Mouse (Mus musculus): Measurements from ENCODE around the gene Ppp1r15b.

Gene Ppp1r15b

DNA sequence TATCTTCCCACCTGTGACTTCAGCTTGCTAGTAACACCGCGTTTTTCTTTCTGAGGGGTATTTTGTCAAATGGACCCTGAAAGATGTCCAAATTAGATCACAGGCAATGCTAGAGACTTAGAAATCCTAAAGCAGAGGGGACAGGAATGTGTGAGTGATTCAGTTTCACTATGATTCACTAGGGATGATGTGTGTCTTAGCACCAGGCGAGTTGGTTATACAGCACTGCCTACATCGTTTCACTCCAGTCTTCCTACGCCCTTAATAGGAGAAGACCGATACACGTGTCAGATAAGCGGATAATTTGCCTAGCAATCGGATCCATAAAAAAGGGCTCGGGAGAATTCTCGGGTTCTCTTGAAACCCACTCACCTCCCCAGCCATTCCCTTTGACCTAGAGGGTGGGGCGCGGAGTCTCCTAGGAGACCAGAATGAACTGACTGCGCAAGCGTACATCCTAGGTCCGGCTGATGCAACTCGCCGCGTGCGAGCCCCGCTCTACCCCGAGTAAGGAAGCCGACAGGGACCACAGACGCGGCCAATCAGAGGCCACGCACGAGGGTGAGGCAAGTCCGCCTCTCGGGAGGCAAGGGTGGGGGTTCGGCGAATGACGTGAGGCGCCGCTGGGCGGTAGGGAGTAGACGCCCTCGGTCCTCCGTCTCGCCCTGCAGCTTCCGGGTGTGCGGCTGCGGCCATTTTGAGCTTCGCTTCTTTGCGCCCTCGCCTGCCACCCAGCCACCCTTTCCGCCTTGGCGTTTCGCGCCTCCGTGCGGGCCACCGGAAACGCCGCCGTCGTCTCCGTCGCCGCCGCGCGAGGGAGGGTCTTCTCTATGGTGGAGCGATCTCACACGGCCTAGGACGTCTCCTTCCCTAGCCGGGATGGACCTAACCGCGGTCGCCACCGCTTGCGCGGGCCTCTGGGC lies at the start of gene Ppp1r15b:
TSS of gene Ppp1r15b (plus strand) at position 506 of the 923 bp plus-strand sequence.
- DNase-seq: peak; percentile 98

DNA sequence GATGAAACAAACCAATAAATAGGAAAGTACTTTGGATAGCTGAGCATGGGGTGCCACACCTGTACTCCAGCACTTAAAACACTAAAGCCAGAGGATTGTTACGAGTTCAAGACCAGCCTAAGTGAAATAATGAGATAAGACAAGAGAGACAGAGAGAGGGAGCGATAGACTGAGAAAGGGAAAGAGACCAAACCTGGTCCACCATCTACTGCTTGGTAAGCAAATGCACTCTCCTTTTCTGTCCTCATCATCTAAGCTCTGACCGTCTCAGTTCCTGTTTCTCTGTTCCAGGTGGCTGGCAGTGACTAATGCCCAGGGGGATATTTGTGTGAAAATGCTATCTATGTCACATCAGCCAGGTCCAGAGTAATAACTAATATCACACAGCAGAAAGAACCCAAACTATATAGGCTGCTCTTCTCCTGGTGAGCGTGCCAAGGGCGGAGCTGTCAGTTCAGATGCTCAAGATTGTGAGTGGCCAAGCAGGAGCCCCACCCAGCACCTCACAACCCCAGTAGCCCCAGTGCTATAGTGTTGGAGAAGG lies 47.9 kb upstream of the Ppp1r15b start:
- DNase-seq: no peak

DNA sequence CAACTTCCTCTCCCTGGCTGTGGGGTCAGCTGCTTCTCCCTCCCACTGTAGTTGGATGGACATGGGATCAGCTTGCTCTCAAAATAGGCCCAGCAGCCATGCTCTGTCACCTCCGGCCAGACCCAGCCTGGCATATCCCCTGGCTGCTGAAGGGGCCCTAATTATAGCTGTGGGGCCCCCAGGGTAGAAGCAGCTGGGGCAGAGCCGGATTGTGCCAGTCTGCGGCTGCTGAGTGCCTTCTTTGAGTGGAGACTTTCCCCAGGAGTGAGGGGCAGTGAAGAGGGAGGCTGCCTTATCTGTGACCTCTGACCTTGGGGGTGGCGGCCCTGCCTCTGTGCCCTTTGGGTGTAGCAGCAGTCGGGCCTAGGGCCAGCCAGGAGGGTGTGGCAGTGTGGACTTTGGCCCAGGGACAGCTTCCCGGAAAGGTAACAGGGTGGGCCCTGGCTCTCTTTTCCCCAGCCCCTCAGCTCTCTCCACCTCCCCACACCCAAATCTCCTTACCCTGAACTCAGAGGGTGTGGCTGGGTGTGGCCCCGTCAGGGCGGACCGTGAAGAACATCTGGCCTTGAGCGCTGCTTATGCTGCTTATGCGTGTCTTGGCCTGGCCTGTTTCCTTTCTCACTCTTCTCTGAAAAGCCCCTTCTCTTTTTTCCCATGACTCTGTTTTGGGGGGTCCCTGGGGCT lies 46.9 kb upstream of the Ppp1r15b start:
- DNase-seq: no peak

DNA sequence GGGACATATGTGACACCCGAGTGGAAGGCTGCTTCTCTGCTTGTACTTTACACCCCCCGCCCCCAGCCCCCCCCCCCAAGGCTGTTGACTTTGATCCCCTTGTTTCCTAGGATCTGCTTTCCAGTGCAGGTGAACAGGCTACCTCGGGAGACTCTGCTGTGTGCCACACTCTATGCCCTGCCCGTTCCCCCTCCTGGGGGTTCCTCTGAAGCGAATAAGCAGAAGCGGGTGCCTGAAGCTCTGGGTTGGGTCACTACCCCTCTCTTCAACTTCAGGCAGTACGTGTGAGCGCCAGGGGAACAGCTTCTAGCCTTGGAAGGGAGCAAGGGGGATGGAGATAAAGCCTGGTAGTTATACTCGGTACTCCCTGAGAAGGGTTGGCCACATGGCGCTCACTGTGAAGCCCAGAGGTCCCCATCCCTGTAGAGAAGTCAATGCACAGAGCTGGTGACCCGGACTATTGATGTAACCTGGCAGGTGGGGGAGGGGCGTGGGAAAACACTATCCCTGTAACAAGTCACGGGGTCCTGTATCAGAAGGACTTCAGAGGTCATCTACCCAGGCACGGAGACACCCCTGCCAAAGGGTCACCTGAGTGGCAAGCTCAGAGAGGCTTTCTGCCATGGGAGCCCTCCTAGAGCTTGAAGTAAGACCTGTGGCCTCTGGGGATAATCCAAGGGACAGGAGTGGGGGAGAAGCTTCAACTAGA lies 46.1 kb upstream of the Ppp1r15b start:
- DNase-seq: no peak

DNA sequence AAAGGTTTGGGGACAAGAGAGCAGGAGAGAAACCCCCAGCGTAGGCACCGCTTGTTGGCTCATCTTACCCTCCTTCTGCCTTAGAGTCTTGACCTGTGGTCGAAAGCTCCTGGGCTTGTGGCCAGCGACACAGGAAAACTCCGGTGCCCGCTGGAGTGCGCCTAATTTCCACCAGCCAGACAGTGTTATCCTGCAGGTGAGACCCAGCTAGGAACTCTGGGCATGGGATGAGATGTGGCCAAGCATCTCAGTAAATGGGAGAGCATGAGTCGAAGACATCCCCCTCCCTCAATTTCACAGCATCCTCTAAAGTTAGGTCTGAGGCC lies 45.6 kb upstream of the Ppp1r15b start:
- no peak for DNase-seq

DNA sequence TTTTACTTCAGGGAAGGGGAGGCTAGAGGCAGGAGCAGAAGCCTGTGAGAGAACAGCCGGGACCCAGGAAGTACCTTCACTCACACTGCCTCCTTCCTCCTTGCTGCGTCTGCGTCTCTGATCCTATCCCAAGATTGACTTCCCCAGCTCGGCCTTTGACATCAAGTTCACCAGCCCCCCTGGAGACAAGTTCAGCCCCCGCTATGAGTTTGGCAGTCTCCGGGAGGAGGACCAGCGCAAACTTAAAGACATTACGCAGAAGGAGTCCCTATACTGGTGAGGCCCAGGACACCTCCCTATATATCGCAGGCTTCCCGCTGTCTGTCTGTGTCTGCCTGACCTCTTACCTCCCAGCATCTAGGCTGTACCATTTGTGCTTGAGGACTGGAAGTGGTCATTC lies 44.1 kb upstream of the Ppp1r15b start:
- no peak for DNase-seq

DNA sequence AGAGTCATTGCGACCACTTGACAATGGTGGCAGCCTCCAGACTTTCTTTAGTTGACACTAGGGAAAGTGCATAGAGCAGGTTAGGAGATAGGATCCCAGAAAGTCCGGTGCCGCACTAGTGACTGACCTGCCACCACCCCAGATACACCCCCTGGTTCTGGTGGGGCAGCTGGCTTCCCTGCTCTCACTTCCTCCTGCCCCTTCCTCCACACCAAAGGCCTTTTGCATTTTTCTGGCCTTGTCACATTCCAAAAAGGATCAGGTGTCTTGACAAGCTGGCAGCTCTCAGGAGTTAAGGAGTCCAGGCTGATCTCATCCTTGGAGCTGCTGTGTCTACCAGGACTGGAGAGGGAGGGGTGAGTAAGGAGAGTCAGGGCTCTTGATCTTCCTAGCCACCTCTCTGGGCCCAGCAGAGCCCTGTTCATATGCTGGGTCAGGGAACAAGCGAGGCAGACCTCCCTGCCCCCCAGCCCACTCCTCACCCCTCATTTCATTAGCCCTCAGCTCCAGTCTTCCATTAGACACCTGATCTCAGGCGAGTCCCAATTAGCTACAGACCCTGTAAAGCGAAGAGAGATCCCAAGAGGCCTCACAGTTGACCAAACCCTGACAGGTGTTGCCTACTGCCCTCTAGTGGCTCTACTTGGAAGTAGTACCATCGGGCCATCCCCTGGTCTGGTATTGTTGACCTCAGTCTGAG lies 43.6 kb upstream of the Ppp1r15b start:
- peak; percentile 58 for DNase-seq

DNA sequence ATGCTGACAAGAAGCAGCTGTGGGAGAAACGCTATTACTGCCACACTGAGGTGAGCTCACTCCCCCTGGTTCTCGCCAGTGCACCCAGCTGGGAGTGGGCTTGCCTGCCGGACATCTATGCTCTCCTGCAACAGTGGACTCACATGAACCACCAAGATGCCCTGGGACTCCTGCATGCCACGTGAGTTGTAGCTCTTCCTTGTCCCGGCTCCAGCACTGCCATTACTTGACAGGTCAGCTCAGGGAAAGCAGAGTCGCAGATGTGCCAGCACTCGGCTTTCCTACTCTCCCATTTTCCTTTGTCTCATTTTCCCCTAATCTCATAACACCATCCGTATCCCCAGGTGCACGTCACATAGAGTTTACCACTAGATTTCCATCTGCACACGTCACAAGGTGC lies 42.7 kb upstream of the Ppp1r15b start:
- no peak for DNase-seq

DNA sequence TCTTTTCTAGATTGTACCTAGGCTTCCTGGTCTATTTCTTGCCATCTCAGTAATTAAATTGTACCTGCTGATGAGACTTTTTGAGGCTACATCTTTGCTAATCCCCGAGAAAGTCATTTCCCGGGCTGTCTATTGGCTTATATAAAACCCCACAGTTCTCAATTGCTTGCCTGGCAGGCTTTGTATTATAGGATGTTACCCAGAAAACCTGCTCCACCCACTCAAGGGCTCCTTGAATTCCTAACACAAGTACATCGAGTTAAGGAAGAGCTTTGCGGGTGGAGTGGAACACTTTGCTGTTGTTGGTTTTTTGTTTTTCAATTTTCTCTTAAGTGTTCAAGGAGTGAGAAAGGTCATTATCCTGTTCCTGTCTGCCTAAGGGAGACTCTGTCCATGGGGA lies 41.5 kb upstream of the Ppp1r15b start:
- no peak for DNase-seq

DNA sequence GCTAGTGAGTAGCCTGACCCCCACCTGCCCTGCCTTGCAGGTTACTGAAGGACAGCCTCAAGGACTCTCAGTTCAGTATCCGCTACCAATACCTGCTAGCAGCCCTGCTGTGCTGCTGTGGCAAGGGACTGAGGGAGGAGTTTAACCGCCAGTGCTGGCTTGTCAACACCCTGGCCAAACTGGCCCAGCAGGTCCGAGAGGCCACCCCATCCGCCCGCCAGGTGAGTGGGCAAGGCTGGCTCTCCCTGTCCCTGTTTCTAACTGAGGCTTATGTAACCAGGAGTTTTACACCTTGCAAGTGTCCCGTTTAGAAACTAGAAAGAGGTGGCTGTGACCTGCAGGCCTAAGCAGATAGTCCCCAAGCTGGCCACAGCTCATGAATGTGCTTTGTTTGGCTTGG lies 40.3 kb upstream of the Ppp1r15b start:
- no peak for DNase-seq

DNA sequence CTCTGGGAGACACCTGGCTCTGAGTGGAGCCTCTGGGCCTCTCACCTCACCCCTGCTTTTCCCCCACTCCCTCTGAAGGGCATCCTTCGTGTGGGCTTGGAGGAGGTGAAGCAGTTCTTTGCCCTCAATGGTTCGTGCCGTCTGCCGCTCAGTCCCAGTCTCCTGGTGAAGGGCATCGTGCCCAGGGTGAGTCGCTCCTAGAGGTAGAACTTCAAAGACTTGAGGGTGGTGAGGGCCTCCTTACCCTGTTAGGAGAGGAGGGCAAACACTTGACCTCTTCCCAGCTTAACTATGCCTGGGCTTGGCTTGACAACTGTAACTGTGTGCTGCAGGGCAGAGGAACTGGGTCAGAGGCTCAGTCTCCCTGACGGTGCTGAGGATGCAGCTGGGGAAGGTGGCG lies 39.5 kb upstream of the Ppp1r15b start:
- no peak for DNase-seq

DNA sequence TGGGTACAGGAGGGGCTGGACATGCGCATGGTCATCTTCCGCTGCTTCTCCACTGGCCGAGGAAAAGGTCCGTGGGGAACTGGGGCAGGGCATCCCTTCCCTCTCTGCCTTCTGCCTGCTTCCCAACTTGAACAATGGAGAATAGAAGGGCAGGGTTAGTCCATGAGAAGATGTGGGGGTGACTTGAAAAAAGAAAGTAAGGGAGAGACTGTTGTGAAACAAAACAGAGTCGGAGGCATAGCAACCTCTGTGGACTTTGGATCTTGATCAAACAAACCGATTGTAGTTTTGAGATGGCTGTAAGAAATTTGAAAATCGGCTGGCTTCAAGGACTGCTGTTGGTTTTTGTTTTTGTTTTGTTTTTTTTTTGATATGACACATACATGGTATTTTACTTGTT lies 37.2 kb upstream of the Ppp1r15b start:
- no peak for DNase-seq

DNA sequence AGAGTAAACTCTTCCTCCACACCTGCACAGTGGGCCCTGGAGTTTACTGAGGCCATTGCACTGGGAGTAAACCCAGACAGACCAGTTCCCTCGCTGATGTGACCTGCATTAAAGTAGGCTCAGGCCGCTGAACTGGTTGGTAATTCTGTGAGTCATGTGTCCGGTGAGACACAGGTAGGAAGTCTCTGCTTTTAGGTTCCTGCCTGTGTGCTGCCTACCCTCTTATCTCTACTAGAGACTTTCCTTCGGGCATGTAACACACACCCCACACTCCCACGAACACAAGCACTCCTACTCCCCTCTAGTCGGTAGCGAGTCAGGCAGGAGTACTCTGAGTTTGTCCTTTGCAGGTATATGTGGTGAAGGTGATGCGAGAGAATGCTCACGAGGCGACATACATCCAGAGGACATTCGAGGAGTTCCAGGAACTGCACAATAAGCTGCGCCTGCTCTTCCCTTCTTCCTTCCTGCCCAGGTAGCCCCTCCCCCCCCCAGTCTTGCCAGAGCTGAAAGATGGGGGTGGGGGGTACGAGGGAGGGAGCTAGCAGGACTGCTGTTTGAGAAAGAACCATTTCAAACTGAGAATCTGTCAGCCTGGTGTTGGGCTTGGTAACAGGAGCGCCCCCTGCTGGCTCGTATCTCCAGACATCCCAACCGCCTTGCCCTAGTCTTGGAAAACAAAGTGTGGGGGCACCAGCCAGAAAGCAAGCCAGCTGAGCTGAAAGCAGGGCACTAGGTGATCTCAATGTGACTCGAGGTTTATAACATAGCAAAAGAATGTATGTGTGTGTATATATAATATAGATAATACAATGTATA lies 29.8 kb upstream of the Ppp1r15b start:
- peak; percentile 78 for DNase-seq

DNA sequence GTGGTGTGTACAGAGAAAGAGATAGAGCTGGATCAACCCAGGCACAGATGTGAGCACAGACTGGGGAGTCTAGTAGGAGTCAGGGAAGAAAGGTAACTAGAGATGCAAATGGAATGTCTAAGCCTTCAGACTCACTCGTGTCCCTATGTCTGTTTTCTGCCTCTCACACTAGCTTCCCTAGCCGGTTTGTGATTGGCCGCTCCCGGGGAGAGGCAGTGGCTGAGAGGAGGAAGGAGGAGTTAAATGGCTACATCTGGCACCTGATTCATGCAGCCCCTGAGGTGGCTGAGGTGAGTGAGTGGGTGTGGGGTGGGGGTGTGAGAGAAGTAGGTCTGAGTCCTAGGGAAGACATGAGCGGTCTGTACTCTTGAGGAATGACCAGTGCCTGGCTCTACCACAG lies 28.8 kb upstream of the Ppp1r15b start:
- no peak for DNase-seq

DNA sequence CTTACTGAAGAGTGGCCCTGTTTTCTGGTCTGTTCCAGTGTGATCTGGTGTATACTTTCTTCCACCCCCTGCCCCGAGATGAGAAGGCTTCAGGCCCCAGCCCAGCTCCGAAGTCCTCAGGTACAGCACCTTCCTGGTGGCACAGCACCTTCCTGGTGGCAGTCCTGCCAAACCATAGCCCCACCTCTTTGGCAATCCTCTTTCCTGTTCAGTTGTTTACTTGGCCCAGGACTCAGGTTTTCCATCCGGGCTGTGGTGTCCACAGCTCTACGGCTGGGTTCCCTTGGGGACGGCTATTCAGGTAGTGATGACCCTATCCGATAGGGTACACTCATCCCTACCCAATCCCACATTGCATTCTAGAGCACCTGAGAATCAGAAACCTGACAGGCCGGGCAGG lies 27.6 kb upstream of the Ppp1r15b start:
- no peak for DNase-seq

DNA sequence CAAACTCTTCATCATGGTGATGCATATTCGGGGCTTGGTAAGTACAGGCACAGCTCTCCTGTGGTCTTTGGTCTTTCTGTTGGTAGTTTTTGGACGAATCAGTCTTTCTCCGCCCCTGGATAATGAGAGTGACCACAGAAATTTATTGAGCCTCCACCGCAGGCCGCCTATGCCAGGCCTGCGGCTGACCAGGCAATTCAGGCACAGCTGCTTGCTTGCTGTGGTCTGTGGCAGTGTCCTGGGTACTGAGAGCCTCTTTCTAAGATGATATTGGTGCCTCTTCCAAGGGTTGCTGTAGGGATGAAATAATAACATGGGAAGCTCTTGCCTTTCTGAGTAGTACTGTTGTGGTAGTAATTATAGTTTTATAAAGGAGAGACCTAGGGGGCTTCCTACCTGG lies 27.1 kb upstream of the Ppp1r15b start:
- DNase-seq: no peak

DNA sequence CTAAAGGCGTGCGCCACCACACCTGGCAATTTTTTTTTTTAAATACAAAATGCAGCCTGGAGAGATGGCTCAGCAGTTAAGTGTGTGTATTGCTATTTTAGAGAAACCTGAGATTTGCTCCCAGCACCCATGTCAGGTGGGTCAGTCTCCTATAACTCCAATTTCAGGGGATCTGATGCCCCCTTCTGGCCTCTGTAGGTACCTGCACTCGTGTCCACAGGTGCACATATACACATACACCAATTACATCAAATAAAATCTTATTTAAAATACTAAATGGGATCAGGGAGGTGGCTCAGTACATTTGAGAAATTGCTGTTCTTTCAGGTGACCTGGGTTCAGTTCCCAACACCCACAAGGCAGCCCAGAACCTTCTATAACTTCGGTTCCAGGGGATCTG lies 14.8 kb upstream of the Ppp1r15b start:
- no peak for DNase-seq

DNA sequence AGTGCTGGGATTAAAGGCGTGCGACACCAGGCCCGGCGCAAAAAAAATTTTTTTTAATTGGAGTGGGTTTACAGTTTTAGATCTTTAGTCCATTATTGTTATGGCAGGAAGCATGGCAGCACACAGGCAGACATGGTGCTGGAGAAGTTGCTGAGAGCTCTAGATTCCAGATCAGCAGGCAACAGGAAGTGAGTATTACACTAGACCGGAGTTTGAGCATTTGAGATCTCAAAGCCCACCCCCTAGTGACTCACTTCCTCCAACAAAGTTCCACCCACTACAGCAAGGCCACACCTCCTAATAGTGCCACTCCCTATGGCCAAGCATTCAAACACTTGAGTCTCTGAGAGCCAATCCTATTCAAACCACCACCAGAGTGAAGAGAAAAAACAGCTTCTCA lies 12.8 kb upstream of the Ppp1r15b start:
- DNase-seq: no peak

DNA sequence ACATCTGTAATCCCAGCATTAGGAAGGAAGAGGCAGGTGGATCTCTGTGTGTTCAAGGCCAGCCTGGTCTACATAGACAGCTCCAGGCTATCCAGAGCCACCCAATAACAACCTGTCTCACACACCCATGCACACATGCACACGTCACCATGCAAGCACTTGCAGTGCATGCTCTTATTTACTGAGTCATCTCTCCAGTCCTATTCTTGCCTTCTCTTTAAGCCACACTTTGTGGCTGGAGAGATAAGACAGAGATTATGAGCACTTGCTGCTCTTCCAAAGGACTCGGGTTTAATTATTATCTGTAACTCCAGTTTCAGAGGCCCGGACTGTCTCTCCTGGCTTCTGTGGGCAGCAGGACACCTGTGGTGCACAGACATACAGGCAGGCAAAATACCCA lies 12.1 kb upstream of the Ppp1r15b start:
- no peak for DNase-seq

DNA sequence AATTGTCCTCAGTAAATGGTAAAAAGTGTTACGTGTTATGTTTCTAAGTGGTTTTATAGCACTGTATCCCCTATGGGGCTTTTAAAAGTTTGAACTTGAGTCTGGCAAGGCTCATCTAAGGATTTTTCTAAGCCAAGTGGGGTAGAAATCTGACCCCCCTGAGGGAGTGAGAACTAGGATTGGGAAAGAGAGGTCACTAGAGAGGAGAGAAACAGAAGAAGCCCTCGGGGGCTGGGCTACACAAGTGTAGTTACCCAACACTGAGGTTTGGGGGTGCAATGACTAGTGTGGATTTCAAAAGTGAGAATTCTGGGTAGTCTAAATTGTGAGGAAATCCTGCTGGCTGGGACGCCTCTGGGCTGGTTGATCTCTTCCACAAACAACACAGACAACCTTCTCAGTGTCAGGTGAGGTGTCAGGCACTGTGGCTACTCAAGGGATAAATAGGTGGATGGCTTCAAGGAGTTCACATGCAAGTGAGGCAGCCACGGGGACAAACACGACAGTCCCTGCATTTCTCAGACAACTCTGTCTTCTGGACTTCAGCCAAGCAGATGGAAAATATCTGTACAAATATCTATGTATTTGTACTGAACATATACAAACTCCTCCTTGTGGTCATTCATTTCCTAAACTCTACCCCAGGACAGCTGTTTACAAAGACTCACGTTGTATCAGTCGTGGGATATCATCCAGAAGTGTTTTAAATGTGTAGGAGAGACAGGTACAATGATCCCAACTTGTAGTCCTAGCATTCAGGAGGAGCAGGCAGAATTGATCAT lies 10.8 kb upstream of the Ppp1r15b start:
- no peak for DNase-seq

DNA sequence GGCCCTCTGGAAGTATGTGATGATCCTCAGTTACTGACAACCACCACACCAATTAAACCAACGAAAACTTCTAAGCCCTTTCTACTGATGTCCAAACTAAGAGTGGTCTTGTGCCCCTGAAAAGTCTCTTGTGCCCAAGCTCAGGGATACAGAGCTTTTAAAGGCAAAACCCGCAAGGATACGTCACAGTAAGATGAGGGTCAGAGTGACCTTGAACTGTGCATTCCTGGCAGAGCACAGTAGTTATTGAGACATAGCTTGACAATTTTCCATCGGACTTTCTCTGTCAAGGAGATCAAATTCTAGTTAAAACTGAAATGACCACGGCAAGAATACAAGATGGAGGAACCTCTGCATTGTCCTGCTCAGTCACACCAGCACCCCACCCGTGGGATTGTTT lies 9.7 kb upstream of the Ppp1r15b start:
- no peak for DNase-seq

Data from cerebellum, adult 8-10 months (tissue).